Mouse (Mus musculus) gastrocnemius, adult 8-10 months (tissue): ENCODE measurements around the gene St3gal2. TPM values are rescaled to one million over a fixed set of nuclear protein-coding genes. Genes with fewer than 3 reads are reported as not detected.
"Not testable (repeated sequence)": the region's sequence is repeated elsewhere in the genome, so short reads cannot be mapped to it uniquely, and the experiment has no call there.

Experiments used
- DNase-seq, 2 experiments: peaks; one replicate each; pipeline ENCODE4 v3.0.0; 2022; ENCODE audit warnings: low spot score in 2 of 2
- total RNA-seq, 4 experiments: library from RNA; stranded (reverse); gene quantifications; 2 replicates each; pipeline ENCODE4 v1.2.4; 2022

The St3gal2 gene
- 10 to 100 TPM; 45.0 to 59.2 (median 50.7) TPM for total RNA-seq

- peak; percentile 78 to 90 for DNase-seq
These were observed at the start of gene St3gal2 for GRCm38 (mm10) chr8:110919341-110920031. TSS of gene St3gal2 (plus strand) at chr8:110919922.

- DNase-seq, result no peak
These were observed 49.2 kb upstream of the St3gal2 start for GRCm38 (mm10) chr8:110870501-110870900.

- DNase-seq, result no peak
These were observed 41.9 kb upstream of the St3gal2 start for GRCm38 (mm10) chr8:110877862-110878261.

GRCm38 (mm10) chr8:110881741-110882310 lies 37.9 kb upstream of the St3gal2 start:
- no peak for DNase-seq

- no peak for DNase-seq
These were observed 35.9 kb upstream of the St3gal2 start for GRCm38 (mm10) chr8:110883824-110884223.

GRCm38 (mm10) chr8:110886634-110887033 lies 33.1 kb upstream of the St3gal2 start:
- no peak for DNase-seq

- no peak for DNase-seq
These were observed 32.2 kb upstream of the St3gal2 start for GRCm38 (mm10) chr8:110887551-110887950.

- no peak for DNase-seq
These were observed 31.3 kb upstream of the St3gal2 start for GRCm38 (mm10) chr8:110888441-110888840.

GRCm38 (mm10) chr8:110888860-110889259 lies 30.9 kb upstream of the St3gal2 start:
- DNase-seq, result peak in 1 of 2 experiments; percentile 46

GRCm38 (mm10) chr8:110889904-110890470 lies 29.7 kb upstream of the St3gal2 start:
- DNase-seq, result no peak

- DNase-seq, result no peak
These were observed 27.7 kb upstream of the St3gal2 start for GRCm38 (mm10) chr8:110892040-110892439.

GRCm38 (mm10) chr8:110892913-110893312 lies 26.8 kb upstream of the St3gal2 start:
- no peak for DNase-seq

GRCm38 (mm10) chr8:110894851-110895250 lies 24.9 kb upstream of the St3gal2 start:
- DNase-seq, result no peak

- no peak for DNase-seq
These were observed 24.5 kb upstream of the St3gal2 start for GRCm38 (mm10) chr8:110895254-110895653.

GRCm38 (mm10) chr8:110895812-110896211 lies 23.9 kb upstream of the St3gal2 start:
- no peak for DNase-seq

GRCm38 (mm10) chr8:110897495-110897894 lies 22.2 kb upstream of the St3gal2 start:
- no peak for DNase-seq

GRCm38 (mm10) chr8:110901056-110901455 lies 18.7 kb upstream of the St3gal2 start:
- no peak for DNase-seq

- peak; percentile 63 to 72 for DNase-seq
These were observed 17.7 kb upstream of the St3gal2 start, which contains the start of gene Fuk for GRCm38 (mm10) chr8:110901839-110902578. TSS of gene Fuk (minus strand) at chr8:110902488.

- DNase-seq, result no peak
These were observed 17.1 kb upstream of the St3gal2 start for GRCm38 (mm10) chr8:110902579-110902965.

GRCm38 (mm10) chr8:110905404-110905803 lies 14.3 kb upstream of the St3gal2 start:
- no peak for DNase-seq

- DNase-seq, result no peak
These were observed 13.0 kb upstream of the St3gal2 start for GRCm38 (mm10) chr8:110906682-110907081.

- DNase-seq, result not testable (repeated sequence)
These were observed 9.9 kb upstream of the St3gal2 start for GRCm38 (mm10) chr8:110909850-110910249.
